Comparison of ENCODE assay signal across 22 mouse cellular contexts in the genomic region with DNA sequence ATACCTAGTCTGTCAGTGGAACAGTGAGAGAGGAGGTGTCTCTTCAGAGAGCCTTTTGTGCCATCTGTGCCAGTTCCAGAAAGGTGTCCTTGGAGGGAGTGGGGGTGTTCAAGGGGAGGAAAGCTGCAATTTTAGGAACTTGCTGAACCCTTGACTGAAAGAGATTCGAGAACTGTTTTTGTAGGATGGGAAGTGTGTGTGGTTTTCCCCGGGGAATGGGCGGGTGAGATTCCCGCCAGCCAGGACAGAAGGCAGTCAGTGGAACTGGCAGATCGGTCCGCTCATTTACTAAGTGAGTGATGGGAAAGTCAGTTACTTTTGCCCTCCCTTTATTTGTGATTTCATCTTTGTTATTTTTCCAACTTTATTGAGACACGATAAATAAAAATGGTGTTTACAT.
DNase-seq lines count a peak whose midpoint lies in the region; ATAC-seq lines count a peak whose summit lies in the region.
"Had no signal": no experiment of that assay in that cellular context is flagged by ENCODE, and none has a peak within 500 bp of the region (broad histone marks: within the 10 kb centered on the region; RNA-seq: fewer than 3 reads in every experiment).

No protein-coding gene starts in this region.

- H3K9me3 ChIP-seq in heart, embryonic 10.5 days: no peaks in the 10 kb centered on the region
- H3K9me3 ChIP-seq in midbrain, embryonic 16.5 days (replicated peaks; ENCODE audit: control insufficient read depth, low read length, poor library complexity, severe bottlenecking): no peaks in the 10 kb centered on the region
- H3K9me3 ChIP-seq: forebrain, embryonic 10.5 days; forebrain, embryonic 13.5 days; hindbrain, embryonic 12.5 days; hindbrain, embryonic 15.5 days had no signal

- ATAC-seq in midbrain, embryonic 16.5 days: no peak
- ATAC-seq: activated CD4-positive, CD25-positive, alpha-beta regulatory T cell, adult 4 months; forebrain, embryonic 13.5 days; forebrain, embryonic 16.5 days; intestine, postnatal 0 days had no signal

- no peaks in the 10 kb centered on the region for H3K27me3 ChIP-seq in heart, embryonic 10.5 days (ENCODE audit: insufficient read depth, poor library complexity, severe bottlenecking)
- no peaks in the 10 kb centered on the region for H3K27me3 ChIP-seq in midbrain, embryonic 16.5 days (ENCODE audit: control insufficient read depth, insufficient read depth, low read depth, low read length)
- H3K27me3 ChIP-seq: forebrain, embryonic 13.5 days; hindbrain, embryonic 12.5 days; hindbrain, embryonic 15.5 days had no signal

- peak; percentile 46 for DNase-seq in gastrocnemius, adult 18-20 months (ENCODE audit: low spot score)
- no peak for DNase-seq in gastrocnemius, postnatal 14 days
- peak; percentile 95 for DNase-seq in heart, adult 11 months
- no peak for DNase-seq in heart, embryonic 10.5 days (ENCODE audit: low spot score)
- DNase-seq in adipocyte (ENCODE audit: low spot score): peak; percentile 11
- peak; percentile 46 for DNase-seq in brain, adult 2 months (ENCODE audit: low read depth, low spot score)
- DNase-seq: adrenal gland, adult 2 months; adrenal gland, postnatal 25 days; cerebellum, adult 18-20 months; cerebellum, adult 9-10 months; cerebellum, postnatal 14 days; heart, adult 2 months; kidney, adult 8-10 months had no signal

- intact Hi-C loops in gastrocnemius, postnatal 14 days (cut with DNase I; ENCODE audit: low total_unique reads): no loop called here

- H3K4me3 ChIP-seq in heart, embryonic 10.5 days: no peak overlapping the region
- H3K4me3 ChIP-seq in midbrain, embryonic 16.5 days (ENCODE audit: low read depth, low read length): no peak overlapping the region
- H3K4me3 ChIP-seq: forebrain, embryonic 10.5 days; forebrain, embryonic 13.5 days; heart, adult 2 months; hindbrain, embryonic 12.5 days; hindbrain, embryonic 15.5 days had no signal

- H3K9ac ChIP-seq in midbrain, embryonic 16.5 days (ENCODE audit: low read depth, low read length): no peak overlapping the region
- H3K9ac ChIP-seq: forebrain, embryonic 13.5 days; hindbrain, embryonic 12.5 days; hindbrain, embryonic 15.5 days had no signal

- H3K36me3 ChIP-seq in heart, embryonic 10.5 days: no peaks in the 10 kb centered on the region
- H3K36me3 ChIP-seq in midbrain, embryonic 16.5 days (ENCODE audit: control insufficient read depth, insufficient read depth, low read length): no peaks in the 10 kb centered on the region
- H3K36me3 ChIP-seq: forebrain, embryonic 10.5 days; hindbrain, embryonic 12.5 days; hindbrain, embryonic 15.5 days had no signal

- H3K4me2 ChIP-seq in midbrain, embryonic 16.5 days (ENCODE audit: low read length): no peak overlapping the region
- H3K4me2 ChIP-seq: forebrain, embryonic 13.5 days; heart, embryonic 11.5 days; hindbrain, embryonic 12.5 days; hindbrain, embryonic 15.5 days had no signal

- no peak overlapping the region for H3K27ac ChIP-seq in heart, embryonic 10.5 days
- no peak overlapping the region for H3K27ac ChIP-seq in midbrain, embryonic 16.5 days (ENCODE audit: low read length)
- H3K27ac ChIP-seq: forebrain, embryonic 10.5 days; forebrain, embryonic 13.5 days; heart, adult 2 months; hindbrain, embryonic 12.5 days; hindbrain, embryonic 15.5 days had no signal

- WGBS in heart, embryonic 10.5 days: 76% methylated on average over 7 of the region's 7 CpGs
- WGBS in midbrain, embryonic 16.5 days: 82% methylated on average over 7 of the region's 7 CpGs

- H3K4me1 ChIP-seq in heart, embryonic 10.5 days: no peaks in the 10 kb centered on the region
- H3K4me1 ChIP-seq in midbrain, embryonic 16.5 days (ENCODE audit: control insufficient read depth, insufficient read depth, low read length): 0 out of 2 replicates have a peak, but pooled peaks cover 2% of the 10 kb centered on the region
- H3K4me1 ChIP-seq: hindbrain, embryonic 15.5 days had no signal

Comparison
In these comparisons a context has a peak if more than half of its experiments do, and no peak if none do; other contexts are left out.
1. DNase-seq: peak in gastrocnemius, adult 18-20 months (single experiment), heart, adult 11 months (single experiment), adipocyte (single experiment) and brain, adult 2 months (single experiment); none in gastrocnemius, postnatal 14 days (single experiment) and heart, embryonic 10.5 days (single experiment).